Mouse (Mus musculus): ENCODE results near the gene Gtse1. TPM values are rescaled to one million over a fixed set of nuclear protein-coding genes. Genes with fewer than 3 reads are reported as not detected.
A peak's percentile ranks its signal among the peaks of the same experiment; 100 is the strongest.

Gtse1 gene
- total RNA-seq, 2 experiments from 2014 or later: 4.5 to 5.1 TPM

DNA sequence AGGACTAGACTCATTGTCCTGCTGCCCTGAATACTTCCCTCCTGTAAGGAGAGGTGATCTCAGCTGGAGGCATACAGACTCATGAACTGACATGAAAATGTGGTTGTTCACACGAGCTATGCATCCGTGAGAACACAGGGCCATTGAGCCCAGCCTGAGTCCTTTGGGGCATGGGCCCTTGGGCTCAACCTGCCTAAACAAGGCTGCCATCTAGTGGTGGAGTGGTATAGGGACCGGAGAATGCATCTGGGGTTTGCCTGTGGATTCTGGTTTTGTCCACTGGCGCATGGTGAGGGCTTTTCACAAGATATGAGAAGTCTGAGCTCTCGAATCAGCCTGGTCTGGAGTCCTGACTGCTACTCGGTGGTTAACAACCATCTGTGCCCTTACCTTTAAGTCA is 8.2 kb downstream of the Gtse1 start:
- DNase-seq: peak; percentile 82

DNA sequence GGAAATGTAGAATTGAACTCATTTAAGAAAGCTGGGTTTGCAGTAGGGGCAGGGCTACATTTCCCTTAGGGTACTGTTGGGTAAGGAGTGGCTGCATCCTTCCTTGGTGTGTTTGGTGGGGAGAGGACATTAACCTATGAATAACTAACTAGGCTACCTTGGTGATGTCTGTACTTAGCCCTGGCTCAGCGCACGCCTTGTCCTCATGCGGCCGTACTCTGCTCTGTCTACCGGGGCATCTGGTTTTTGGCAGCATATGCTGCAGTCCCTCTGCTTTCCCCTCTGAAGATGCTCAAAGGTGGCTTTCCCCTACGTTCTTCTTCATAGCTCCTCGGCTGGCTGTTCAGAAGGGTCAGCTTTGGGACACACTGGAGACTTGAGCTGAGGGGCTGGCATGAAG is 17.8 kb downstream of the Gtse1 start:
- DNase-seq: no peak

DNA sequence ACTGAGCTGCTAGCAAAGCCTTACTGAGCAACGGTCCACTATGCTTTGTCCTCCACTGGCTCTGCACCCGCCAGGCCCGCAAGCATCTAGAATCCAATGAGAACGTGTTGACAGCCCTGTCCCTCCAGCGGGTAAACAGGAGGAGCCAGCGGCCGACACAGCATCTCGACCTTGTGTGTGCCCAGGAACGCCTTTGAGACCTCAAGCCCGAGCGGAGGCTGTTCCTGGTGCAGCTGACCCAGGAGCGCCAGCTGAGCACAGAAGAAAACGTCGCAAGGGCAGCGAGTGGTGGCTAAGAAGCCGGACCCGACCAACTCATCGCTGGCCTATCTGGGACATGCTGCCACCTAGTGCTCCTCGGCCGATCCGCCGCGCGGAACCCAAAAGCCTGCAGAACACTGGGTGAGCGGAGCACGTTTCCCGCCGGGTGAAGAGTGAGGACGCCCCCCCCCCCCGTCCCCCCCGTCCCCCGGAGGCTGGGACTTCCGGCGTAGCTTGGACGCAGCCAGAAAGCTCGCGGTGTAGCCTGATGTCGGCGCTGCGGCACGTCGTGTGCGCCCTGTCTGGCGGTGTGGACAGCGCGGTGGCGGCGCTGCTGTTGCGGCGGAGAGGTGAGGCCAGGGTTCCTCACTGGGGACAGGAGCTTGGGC is 19.4 kb downstream of the Gtse1 start, which contains the start of gene Trmu:
TSS of gene Trmu (plus strand) at position 465 of the 650 bp plus-strand sequence.
- DNase-seq: peak; percentile 92

DNA sequence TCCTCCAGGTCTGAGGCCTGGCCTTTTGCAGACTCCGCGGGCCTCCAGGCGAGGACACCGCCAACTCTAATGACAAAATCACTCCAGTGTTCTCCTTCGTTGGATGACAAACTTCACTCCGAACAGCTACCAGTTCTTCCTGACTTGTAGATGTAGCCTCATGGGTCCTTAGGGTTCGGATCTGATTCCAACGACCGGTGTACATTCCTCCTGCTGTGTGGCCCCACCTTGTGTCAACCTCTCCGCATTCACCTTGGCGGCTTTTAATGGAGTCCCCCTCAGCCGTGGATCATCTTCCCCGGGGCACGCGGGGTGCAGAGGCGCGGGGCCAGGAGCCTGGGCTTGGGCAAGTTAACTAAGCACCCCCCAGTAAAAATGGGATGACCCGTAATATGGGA is 20.0 kb downstream of the Gtse1 start:
- peak; percentile 35 for DNase-seq

DNA sequence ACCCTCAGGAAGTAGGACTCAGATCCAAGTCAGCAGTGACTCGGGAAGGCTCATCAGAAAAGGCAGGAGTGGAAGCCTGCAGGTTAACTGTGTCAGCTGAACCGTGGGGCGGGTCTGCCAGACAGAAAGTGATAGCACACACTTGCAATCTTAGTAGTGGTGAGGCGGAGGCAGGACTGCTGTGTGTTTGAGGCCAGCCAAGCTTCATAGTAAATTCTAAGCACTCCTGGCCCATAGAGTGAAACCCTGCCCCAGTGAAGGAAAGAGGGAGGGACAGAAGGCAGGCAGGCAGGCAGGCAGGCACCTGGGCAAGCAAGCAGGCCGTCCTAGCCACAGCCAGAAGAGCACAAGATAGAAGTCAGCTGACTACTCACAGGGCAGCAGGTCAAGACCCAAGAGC is 26.1 kb downstream of the Gtse1 start:
- DNase-seq: no peak

DNA sequence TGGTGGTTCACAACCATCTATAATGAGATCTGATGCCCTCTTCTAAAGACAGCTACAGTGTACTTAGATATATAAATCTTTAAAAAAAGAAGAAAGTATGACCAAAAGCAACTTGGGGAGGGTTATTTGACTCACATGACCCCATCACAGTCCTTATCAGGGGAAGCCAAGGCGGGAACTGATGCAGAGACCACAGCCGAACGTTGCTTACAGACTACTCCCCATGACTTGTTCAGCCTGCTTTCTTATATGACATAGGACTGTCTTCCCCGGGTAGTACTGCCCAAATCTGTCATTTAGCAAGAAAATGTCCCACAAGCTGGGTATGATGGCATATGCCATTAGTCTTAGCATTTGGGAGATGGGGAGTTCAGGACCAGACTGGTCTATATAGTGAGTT is 29.7 kb downstream of the Gtse1 start:
- no peak for DNase-seq

DNA sequence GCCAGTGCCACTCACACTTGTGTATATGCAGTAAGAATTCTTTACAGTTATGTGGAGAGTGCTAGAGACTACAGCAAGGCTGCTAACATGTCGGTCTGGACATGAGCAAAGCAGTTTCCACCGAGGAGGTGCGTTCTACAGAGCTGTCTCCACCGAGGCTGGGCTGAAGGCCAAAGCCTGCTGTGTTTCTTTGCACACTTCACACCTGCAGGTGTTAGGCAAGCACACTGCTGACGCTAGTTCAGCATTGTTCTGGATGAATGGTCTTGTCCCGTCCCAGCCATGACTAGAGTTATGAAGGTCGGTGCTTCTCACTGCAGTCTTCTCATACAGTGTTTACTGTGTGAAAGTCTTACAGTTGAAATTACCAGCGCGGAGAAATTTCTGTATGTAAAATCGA is 32.4 kb downstream of the Gtse1 start:
- no peak for DNase-seq

DNA sequence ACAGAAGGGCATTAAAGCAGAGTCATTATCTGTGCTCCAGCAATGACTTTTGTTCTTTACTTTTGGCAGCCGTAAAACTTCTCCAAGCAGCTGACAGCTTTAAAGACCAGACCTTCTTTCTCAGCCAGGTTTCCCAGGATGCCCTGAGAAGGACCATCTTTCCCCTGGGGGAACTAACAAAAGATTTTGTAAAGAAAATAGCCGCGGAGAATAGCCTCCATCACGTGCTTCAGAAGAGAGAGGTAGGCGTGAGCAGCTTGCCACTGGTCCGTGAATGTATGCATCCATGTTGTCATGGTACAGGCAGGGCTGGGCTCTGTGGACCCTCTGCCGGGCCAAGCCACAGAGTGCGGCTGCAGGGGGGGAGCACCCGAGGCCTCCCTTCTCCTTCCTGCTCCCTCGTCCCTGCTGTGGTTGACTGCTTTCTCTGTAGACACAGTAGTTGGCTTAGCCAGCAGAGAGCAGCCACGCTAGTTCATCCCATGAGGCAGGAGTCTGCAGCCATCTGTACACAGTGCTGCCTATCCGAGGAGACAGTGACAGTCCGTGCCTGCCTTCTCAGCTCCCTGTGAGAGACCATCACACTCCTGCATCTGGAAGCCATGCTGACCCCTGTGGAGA is 33.1 kb downstream of the Gtse1 start:
- DNase-seq: no peak

DNA sequence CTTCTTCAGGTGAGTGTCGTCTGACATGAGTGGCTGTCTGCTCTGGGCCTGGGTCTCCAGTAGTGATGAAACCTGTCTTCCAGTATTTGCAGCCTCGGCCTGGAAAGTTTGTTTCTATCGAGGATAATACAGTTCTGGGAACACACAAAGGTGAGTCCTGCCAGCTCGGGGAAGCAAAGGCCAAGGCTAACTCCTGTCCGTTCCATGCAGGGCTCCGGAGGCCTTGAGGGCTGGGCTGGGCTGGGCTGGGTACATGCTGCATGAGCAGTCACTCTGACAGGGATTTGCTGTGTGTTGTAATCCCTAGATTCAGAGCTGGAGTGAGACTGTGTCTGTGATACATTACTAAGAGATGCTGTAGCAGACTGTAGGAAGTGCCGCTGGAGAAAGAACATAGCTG is 34.3 kb downstream of the Gtse1 start:
- DNase-seq: no peak

DNA sequence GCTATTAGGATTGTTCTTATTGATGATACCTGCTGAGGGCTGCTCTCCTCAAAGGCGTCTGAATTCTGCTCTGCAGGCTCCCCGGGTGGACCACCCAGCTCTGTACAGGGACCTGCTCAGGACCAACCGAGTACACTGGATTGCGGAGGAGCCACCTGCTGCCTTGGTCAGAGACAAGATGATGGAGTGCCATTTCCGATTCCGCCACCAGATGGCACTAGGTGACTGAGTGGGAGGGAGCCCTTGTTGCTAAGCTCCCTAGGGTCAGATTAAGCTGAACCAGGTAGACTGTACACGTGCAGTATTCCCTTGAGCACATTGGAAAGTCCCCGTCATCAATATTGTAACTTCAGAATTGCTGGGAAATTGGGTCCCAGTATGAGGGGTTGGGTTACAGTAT is 36.7 kb downstream of the Gtse1 start:
- peak; percentile 88 for DNase-seq

DNA sequence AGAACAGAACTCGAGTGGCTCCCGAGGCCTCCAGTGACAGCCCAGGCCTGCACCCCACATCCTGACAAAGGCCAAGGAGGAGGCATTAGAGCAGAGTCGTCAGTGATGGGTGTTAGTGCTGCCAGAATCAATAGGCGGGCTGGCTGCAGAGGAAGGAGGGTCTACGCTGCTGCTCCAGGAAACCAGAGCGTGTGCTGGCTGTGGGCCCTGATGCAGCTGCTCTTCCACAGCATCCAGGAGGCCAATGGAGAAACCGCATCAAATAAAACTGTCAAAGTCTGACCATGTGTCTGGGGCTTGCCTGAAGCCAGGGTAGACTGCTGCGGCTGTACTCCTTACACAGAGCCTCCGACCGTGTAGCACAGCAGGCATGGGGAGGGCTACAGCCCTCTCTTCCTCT is 37.6 kb downstream of the Gtse1 start:
- no peak for DNase-seq

DNA sequence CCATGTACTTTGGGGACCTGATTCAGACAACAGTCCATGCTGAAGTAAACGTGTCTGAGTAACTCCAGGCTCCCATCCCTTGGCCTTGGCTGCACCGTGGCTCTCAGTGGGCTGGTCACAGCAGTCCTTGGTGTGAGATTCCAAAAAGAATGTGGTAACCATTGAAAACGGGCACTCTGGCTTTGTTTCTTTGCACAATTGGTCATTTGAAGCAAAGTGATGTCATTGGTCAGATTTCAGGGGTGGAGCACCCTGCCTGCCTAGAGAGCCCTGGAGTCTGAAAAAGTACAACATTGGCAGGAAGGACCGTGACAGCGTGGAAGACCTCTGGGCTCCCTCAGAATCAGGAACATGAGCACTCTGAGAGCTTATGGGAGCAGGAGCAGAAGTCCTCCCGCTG is 39.9 kb downstream of the Gtse1 start:
- DNase-seq: peak; percentile 24

DNA sequence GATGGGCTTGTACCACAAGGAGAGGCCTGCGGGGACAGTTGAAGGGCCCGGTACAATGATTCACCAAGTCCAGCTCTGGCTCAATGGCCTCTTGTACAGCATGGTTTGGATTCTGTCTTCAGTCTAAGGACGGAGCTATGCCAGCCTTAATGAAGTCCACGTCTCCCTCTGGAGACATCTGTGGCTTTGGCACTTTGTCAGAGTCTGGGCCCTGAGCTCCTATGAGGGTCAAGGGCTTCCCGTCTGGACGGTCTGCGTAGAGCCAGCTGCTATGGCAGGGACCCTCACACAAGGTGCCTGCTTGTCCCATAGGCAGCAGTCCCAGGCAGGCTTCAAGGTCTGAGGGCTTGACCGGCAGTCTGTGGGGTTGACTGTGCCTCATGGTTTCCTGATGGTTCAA is 40.8 kb downstream of the Gtse1 start:
- peak; percentile 34 for DNase-seq

DNA sequence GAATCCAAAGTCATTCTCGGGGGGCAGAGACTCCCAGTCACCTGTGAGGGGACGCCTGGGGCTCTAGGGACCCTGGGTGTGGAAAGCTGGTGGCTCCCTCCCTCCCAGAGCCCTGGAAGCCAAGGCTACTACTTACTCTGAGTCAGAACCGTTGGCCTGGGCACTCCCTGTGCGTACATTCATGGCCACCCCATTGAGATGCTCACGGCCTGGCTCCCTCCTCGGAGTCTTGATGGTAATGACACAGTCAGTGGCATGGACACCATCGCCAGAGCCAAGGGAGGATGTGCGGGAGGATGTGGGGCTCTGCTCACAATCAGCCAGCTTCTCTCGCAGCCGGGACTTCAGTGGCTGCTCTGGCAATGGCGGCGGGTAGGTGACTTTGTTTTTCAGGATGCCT is 41.3 kb downstream of the Gtse1 start:
- DNase-seq: peak; percentile 29

DNA sequence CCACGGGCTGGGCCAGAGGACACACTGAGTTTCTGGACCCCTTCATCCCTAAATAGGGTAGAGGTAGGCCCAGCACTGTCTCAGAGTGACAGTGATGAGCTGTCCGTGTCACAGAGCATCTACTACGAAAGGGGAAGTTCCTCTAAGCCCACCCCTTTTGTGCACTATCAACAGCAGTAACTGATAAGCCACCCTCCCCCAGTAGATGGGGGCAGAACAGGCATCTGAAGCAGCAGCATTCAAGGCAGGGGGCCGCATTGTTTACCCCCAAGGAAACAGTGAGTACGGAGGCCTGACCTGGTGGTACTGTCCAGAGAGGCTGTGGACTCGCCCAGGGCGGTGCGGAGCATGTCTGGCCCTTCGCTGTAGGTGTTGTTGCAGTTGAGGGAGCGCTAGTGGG is 43.0 kb downstream of the Gtse1 start:
- DNase-seq: no peak

DNA sequence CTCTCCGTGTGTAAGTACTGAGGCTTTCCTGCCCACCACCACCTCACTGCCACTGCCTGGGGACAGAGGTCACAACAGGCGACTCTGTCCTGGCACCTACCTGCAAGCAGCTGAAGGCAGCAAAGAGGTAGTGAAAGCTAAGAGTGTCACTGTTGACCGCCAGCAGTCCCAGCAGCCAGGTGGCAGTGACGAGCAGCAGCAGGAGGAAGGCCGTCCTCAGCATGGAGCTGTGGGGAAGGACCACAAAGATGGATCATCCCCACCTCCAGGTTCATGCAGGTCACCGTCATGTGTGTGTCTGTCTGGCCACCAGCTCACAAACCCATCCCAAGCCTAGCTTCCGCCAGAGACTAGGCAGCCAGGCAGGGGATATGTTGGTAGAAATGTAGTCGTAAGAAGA is 44.3 kb downstream of the Gtse1 start:
- DNase-seq: peak; percentile 35

DNA sequence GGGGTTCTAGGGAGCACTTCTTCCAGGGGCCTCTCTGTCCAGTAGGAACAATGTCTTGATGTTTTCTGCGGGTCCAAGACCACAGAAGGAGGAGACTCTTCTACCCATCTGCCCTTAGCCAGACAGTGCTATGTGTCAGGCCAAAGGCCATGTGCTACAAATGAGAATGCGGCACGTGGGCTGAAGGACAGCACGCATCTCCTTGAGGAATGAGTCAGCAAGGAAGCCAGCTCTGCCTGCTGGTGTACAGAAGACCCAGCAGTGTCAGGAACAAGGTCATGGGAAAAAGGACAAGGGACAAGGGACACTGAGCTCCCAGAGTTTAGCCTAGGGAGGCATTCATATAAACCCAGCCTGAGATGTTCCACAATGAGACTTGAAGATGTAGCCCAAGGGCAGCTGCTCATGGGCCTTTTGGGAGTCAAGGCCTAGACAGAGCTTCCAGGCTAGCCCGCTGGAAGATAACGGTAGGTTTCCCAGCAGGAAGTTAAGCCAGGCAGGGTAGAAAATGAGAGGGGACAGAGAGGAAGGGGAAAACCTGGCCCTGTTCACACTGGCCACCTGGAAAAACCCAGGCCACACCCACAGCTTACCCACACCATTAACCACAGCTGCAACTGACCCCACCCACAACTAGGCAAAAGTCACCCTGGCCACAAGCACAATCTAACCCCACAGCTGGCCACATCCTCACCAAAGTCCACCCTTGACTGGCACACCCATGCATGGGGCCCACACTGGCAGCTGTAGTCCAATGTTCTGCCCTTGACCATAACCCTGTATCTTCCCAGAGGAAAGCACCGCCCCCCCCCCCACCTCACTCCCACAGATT is 49.3 kb downstream of the Gtse1 start:
- peak; percentile 54 for DNase-seq

DNA sequence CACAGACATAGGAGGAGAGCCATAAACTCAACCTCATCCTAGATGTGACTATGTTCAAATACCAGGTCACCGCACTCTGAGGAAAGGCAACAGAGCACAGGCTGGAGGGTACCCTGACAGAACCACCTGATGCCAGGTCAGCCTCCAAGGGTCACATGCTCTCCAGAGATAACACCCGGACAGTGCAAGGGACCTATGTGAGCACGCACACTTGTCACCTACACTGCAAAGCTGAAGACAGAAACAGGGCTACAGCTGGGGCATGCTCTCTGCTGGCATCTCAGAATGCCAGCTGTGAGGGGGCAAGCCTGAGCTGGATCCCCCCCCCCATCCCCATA is 49.9 kb downstream of the Gtse1 start:
- DNase-seq: no peak

DNA sequence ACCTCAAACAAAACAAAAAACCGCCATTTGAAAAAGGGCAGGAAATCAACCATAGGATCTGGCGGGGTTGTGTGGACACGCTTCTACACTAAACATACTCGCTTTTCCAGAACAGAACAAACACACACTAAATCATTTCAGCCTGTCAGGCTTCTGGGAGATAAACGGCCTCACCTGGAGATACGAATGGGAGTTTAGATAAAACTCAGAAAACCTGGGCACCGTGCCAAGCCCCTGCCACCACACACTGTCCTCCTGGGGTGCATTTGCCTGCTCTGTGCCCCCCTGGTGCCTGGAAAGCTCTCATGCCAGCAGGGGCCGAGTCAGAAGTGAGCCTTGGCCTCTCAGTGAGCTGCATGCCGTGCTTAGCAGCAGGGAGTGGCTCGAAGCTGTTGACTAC is 50.4 kb downstream of the Gtse1 start:
- peak; percentile 39 for DNase-seq

DNA sequence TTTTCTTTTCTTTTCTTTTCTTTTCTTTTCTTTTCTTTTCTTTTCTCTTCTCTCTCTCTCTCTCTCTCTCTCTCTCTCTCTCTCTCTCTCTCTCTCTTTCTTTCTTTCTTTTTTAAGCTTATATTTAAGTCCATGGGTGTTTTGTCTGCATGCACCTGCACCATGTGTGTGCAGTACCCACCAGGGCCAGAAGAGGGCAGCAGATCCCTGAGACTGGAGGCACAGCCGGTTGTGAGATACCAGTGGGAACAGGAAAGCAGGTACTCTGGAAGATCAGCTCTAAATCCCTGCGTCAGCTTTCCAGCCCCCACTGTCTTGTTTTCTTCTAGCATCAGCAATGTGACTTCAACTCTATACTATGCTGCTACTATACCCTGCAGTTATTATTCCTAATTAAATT is 54.1 kb downstream of the Gtse1 start:
- DNase-seq: peak; percentile 88

DNA sequence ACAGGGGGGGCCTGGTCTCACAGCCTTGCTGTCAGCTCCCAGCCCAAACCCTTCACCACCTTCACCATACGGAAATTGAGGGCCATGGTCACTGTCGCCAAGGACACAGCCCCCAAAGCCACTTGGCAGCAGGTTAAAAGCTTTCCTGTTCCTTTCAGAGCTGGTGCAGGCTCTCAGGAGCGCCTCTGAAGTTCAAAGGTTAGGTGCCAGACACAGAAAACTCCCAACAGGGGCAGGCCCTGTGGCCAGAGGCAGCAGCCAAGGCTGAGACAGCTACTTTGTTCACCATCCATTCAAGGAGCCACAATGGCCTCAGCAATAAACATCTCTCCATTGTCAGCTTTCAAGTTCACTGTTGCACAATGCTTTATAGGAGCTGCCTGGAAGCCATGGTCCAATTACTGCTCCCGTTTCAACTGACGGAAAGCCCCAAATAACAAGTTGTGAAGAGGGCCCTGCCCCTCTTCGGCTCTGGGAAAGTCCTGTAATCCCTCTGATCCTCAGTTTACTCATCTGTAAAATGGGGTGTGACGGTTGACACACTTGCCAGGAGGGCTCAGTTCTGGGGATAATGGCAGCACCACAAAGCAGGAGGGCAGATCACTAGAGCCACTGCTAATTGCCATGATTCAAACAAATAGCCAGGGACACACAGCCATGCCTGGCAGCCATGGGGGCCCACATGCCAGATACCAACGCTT is 59.8 kb downstream of the Gtse1 start:
- peak; percentile 20 for DNase-seq

DNA sequence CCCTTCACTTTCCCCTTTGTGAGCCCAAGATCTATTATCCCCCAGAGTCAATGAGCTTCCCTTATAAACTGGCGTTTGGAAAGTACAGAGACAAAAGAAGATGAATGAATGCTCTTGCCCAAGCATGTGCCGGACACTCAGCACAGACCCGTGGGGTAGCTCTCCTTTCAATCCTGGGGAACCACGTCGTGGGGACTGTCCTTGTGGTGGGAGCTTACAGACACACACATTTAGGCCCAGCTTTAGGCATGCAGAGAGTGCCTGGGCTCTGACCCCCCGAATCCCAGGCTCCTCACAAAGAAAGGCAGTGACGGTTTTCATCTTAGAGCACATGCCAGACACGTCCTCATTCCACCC is 60.3 kb downstream of the Gtse1 start:
- no peak for DNase-seq

DNA sequence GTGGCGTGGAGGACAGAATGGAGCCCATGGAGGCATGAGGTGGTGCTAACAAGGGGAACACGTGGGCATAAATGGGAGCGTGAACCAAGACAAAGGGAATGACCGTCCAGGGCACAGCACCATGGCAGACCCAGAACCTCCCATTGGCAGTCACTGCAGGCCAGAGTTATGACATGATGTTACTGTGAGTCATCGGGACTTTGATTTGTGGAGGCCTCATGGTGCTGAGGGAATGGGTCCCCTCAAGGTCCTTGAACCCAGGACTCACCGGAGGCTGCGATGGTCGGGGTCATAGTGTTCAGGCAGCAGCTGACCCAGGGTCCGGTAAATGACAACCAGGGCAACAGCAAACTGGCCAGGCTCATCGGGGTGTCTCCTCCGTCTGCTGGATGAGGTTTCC is 62.3 kb downstream of the Gtse1 start:
- DNase-seq: peak; percentile 28

Data from adrenal gland, postnatal 10 days (tissue).